Mouse (Mus musculus) retina, postnatal 1 day (tissue): ENCODE results near the gene Cfap73.

ENCODE experiments used
- DNase-seq: peaks from one replicate; pipeline ENCODE4 v3.0.0-alpha.2; 2012

The Cfap73 gene

DNA sequence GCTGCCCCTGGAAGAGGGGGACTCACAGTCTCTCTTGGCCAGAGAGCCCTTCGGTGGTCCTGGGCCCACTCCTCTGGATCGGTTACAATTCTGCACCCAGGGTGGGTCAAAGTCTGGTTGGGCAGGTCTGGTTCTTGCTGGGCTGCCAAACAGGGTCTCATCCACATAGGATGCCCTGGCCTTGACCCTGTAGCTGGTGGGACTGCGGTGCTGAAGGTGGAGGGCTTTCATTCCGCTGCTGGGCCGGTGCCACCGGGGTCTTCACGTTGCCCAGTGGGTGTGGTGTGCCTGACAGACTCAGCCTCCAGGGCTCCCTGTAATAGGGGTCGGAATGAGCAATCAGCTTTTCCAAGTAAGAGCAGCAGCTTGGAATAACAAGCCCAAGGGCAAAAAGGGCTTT is 22.6 kb downstream of the Cfap73 start:
- no peak for DNase-seq

DNA sequence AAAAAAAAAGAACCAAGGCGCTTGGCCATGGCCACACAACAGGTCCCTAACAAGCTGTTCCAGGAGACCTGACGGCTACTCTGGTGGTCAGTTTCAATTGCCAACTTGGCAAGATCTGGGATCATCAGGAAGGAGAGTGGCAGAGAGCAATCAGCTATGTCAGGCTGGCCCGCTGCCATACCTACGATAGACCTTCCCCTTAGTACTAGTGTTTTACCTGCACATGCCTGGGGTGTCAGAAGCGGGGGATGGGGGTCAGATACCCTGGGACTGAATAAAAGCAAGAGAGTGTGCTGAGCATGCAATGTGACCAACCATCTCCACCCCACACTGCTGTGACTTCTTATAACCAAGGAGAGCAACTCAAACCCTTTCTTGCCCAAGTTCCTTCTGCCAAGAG is 23.1 kb downstream of the Cfap73 start:
- DNase-seq: no peak

DNA sequence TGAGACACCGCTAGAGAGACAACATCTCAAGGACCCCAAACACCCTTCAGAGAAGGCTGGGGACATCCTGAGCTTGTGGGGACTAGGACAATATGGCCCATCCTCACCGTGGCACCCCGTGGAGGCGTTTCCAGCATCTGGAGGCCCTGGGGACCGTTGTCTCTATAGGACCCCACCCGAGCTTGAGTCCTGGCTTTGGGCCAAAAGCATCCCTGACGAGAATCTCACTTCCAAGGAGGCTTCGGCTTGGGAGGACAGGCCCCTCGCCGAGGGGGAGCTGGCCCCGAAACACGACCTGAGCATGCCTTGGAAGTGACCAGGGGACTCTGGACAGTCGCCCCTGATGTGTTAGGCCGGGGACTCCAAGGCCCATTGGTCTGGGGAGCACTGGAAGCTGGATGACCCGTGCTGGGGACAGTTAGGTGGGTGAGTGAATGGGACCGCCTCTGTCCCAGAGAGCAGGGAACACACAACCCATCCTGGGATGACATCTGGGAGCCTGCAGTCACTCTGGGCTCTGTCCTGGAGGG is 24.7 kb downstream of the Cfap73 start:
- no peak for DNase-seq

DNA sequence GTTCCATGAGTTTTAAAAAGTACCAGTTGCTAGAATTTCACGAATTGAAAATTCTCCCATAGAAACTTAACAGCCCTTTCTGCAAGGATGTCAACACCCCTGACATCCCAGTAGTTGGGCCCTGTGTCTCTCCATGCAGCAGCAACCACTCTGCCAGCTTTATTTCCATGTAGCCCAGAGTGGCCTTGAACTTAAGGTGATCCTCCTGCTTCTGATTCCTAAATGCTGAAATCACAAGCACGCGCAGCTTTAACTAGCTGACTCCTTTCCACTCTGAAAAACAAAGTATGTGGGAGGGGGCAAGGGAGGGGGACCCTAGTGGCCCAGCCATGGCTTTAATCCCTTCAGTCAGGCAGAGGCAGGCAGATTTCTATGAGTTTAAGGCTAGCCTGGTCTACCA is 26.7 kb downstream of the Cfap73 start:
- DNase-seq: no peak

DNA sequence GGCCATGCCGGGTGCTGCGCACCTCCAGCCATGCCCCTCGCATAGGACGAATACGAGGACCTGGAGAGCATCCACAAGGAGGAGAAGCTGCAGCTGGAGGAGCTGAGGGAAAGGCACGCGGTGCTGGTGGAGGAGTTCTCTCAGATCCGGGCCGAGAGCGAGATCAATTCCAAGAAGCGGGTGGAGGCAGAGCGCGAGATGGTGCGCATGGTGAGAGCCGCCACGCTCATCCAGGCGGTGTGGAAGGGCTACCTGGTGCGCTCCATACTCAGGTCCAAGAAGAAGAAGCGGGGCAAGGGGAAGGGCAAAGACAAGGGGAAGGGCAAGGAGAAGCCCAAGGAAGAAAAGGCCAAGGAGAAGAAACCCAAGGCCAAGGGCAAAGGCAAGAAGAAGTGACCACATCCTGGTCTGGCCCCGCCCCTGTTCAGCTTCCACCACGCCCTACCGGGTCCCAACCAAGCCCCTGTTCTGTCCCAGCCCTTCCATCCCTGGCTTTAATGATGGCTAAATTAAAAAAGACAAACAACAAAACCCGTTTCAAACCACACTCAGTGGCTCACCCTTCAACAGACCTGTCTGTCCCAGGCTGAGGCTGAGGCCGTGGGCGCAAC is 27.3 kb downstream of the Cfap73 start:
- no peak for DNase-seq

DNA sequence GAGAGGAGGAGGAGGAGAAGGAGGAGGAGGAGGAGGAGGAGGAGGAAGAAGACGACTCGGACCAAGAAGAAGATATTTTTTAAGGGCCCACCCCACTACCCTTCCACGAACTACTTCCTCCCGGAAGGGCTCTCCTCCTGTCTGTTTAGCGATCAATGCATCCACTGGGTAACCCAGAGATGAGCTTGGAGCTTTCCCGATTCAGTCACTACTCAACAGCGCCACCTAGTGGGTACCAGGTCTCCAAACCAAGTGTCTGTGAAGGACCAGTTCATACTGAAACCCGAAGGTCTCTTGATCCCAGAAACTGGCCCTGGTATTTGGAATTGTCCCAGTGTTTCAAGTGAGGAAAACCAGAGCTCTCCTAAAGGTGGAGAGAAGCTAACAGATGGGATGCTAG is 28.3 kb downstream of the Cfap73 start:
- peak; percentile 94 for DNase-seq

DNA sequence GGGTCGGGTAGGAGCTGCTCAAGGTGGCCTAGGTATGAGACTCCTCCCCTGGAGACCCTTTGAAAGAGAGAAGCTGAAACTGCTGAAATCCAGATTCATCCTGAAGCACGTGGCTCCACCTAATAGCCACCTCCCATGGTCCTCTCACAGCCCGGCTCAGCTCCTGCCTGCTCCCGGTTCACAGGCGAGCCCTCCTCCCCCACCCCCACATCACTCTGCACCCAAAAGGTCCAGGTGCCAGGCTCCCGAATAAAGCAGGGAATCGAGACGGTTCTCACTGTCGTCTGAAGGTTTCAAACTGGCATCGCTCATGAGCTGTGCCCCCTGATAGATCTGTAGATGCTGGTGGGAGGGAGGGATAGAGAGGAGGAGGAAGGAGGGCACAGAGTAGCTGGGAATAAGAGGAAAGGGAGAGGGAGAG is 28.8 kb downstream of the Cfap73 start:
- no peak for DNase-seq

DNA sequence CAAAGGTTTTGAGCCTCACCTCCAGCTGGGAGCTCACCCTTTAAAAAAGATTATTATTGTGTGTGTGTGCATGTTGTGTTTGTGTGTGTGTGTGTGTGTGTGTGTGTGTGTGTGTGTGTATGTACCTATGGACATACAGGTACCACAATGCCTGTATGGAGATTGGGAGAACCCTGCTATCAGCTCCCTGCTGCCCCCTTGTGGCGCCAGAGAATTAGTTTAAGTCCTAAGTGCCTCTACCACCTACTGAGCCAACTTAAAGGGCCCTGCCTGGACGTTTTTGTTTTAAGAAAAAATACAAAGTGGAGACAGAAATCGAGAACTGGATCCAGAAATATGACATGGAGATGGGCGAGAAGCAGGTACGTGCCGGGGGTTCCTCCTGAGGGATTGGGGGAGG is 29.2 kb downstream of the Cfap73 start:
- peak; percentile 89 for DNase-seq

DNA sequence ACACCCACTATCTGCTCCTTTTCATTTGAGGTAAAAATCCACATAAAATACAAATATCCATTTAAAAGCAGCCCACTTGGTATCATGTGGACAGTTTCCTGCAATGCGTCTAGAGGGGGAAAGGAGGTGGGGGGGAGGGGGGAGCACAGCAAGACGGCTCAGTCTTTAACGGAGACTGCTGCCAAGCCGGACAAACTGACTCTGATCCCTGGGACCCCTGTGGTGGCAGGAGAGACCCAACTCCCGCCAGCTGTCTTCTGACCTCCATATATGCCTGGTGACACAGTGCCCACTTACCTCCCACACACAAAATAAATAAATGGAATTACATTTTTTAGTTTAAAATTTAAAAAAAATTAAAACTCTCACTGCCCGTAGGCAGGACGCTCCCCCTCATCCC is 30.5 kb downstream of the Cfap73 start:
- no peak for DNase-seq

DNA sequence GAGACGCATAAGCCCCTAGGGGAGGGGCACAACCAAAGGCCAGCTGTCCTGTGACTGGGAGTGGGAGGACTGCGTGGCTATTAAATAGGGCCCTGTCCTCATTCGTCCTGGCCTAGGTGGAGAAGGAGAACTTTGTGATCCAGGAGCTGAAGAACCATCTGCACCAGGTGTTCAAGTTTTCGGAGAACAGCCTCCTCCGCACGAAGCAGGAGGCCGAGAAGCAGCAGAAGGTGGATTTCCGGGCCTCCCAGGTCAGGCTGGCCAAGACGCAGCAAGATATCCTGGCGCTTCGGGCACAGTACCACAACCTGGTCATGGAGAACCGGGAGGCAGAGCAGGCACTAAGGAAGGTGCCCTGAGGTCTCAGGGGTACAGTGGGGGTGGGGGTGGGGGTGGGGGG is 31.8 kb downstream of the Cfap73 start:
- no peak for DNase-seq

DNA sequence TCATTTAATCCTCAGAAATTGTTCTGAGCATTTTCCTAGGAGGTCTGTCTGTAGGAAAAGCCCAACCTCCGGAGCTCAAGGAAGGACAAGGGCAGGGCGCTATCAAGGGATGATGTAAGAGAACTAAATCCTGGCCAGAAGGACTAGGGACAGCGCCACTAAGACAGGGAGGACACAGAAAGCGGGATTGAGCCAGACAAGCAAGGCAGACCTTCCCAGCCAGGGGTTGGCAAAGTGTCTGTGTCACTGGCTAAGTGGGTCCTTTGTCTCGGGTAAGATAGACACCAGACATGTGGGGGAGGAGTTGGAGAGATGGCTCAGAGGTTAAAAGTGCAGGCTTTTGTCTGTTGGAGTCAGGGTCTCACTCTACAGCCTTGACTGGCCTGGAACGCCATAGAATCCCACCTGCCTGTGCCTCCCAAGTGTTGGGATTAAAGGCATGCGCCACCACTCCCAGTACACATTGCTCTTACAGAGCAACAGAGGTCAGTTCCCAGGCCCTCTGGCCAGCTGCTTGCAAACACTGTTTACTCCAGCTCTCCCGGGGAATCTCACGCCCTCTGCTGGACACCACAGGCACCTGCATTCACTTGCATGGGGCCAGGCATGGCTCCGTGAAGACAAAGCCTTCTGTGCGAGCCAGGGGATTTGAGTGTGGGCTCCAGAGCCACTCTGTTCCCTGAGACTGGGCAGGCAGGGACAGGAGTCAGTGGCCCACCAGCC is 32.9 kb downstream of the Cfap73 start:
- peak; percentile 73 for DNase-seq

DNA sequence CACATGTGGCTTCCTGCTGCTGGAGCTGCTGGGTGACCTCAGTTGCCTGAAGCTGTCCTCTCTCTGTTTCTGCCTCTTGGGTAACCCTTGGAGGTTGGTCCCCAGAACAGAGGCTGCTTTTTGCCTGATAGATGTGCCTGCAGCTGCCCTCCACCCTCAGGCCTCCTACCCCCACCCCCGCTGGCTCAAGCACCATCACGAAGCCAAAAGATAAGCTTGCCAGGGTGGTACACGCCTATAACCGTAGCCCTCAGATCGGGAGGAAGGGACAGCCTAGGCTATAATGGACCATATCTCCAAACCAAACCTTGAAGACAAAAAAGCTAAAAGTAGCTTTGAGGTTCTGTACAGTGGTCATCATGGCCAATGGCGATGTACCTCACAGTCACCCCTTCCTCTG is 34.4 kb downstream of the Cfap73 start:
- no peak for DNase-seq

DNA sequence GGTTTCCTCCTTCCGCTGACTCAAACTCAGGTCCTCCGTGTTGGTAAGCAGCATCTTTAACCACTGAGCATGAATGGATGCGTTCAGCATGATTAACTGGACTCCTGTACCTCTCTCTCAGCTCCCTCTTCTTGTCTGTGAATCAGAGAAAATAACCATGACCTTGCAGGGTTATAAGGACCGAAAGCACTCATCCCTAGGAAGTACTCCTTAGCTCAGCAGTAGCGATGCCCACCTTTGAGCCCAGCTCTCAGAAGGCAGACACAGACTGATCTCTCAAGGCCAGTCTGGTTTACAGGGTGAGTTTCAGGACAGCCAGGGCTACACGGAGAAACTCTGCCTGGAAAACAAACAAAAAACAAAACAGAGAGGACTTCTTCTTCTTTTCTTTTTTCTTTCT is 39.5 kb downstream of the Cfap73 start:
- DNase-seq: no peak

DNA sequence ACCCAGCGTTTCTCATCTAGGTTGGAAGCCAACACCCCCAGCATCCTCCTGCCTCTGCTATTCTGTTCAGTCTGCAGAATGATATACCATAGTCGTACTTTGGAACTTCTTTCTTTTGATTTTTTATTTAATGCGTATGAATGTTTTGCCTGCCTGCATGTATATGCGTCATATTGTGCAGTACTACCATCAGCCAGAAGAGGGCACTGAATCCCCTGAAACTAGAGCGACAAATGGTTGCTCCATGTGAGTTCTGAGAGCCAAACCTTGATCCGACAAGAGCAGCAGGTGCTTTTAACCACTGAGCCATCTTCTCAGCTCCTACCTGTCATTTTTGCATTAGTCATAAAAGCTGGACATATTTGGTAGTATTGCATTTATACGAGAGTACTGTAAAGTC is 41.9 kb downstream of the Cfap73 start:
- DNase-seq: peak; percentile 47

DNA sequence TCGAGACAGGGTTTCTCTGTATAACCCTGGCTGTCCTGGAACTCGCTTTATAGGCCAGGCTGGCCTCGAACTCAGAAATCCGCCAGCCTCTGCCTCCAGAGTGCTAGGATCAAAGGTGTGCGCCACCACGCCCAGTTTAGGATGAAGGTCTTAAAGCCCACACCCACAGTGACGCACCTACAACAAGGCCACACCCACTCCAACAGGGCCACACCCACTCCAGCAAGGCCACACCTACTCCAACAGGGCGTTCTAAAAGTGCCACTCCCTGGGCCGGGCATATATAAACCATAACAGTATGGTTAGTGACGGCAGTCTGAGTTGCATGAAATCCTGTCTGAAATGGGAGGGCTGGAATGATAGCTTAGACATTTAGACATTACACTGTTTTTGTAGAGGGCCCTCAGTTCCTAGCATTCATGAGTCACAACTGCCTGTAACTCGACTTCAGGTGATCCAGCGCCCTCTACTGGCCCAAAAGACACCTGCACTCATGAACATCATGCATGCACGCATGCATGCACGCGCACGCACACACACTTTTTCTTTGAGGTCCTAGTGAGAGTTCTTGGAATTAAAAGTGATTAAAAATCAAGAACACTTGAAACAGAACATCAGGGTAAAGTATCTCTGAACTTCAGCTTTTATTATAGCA is 43.6 kb downstream of the Cfap73 start:
- DNase-seq: peak; percentile 45

DNA sequence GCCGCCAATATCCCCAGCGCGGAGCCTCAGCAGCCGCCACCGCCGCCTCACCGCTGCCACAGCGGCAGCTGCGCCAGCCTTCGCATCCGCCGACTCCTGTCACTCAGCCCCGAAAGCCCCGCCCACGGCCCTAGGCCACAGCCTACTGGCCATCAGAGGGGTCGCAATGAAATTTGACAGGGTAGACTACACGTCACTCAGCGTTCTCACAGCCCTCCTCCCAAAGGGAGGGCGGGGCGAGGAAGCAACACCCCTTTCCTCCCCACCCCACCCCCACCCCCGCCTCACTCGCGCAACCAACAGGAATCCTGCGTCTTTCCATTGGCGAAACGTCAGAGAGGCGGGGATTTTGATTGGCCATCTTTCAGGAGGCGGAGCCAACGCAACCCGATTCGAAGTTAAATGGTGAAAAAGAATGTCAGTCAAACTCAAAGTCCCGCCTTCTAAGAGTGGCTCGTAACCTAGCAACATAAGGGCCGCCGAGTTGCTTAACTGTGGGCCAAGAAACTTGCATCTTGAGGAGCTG is 45.4 kb downstream of the Cfap73 start, which contains the start of the genes Tpcn1 and Iqcd:
Tpcn1 (minus strand) TSS at position 105 of the 526 bp plus-strand sequence.
Iqcd (plus strand) TSS at position 448 of the 526 bp plus-strand sequence.
- DNase-seq: peak; percentile 100

DNA sequence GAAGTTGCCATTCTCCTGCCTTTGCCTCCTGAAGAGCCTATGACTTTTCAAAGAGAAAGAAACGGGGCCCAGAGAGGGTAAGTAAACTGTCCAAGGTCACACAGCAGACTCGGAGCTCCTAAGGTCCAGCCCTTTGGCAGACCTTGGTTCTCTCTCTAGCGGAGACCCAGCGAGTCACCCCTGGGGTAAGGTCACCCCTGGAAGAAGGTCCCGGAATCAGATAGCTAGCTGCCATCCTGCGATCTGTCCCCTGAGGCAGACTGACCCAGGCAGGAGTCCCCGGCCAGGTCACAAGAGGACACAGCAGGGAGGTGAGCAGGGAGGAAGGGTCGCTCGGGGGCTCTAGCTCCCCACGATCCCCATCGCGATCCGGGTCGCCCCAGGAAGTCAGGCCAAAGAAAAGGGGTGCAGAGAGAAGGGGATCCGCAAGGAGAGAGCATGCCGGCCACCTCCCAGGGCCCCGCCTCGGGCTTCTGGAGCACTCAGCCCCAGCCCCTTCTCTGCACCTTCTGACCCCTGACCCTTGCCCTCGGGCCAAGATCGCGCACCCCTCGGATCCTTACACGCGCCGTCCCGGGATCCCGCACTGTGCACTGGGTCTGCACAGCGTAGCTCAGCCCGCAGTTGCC is 46.0 kb downstream of the Cfap73 start:
- no peak for DNase-seq

DNA sequence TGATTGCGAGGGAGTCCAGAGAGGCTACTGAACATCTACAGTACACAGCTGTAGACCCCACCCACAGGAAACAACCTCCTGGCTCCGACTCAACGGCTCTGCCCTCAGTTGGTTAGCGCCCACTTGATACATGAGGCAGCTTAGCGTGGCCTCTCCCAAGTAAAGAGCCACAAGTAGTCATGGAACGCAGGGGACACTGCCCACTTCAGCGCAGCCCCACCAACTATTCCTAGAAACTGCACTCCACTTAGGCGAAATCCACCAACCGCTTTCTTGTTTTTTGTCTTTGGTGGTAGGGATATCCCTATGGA is 46.5 kb downstream of the Cfap73 start:
- no peak for DNase-seq

DNA sequence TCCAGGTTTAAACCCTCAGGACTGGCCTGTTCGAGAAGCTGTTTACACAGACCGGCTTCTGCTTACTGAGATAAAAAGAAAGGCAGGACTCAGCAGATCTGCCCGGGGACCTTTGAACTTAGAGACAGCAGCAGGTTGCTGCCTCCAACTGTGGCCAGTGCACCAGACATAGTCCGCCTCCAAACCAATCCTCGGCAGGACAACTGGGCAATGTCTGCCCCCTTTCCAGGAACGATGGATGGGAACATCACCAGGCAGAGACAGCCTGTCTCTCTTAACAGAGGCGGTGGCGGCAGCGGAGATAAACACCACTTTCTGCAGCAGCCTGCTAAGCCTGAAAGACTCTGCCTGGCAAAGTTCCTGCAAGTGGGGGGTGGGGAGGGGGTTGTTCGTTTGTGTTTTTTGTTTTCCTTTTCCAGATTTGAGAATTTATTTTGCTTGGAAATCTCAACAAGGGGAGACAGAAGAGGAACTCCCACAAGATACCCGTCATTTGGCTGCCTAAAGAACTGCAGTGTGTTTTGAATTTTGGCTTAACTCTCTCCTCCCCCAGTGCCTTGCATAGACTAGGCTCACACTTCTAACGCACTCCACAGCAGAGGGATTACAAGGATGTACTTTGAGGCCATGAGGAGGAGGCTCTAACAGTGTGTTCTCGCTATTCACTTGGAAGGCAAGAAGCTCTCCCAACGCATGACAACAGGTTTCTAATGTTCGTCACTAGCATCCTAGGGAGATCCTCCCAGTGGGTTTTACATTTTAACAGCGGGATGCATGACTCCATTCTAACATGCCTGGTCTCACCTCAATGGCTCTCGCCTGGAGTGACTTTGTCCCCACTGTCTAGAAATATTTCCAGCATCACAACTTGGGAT is 47.1 kb downstream of the Cfap73 start:
- DNase-seq: no peak

DNA sequence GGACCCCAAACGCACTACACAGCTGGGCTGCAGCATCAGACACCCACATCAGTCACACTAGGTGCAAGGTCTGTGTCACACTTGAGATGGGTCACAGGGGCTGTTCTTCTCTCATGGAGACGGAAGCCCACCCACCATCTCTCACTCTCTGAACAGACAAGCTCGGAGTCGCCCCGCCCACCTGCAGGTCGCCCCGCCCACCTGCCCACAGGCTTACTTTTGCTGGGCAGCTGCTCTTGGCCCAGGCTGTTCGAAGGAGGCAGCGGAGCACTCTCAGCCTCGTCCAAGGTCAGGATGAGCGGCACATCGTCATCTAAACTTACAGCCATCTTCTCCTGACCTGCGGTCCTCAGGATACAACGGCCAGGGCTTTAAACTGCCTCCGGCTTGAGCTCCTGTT is 49.1 kb downstream of the Cfap73 start:
- peak; percentile 44 for DNase-seq

DNA sequence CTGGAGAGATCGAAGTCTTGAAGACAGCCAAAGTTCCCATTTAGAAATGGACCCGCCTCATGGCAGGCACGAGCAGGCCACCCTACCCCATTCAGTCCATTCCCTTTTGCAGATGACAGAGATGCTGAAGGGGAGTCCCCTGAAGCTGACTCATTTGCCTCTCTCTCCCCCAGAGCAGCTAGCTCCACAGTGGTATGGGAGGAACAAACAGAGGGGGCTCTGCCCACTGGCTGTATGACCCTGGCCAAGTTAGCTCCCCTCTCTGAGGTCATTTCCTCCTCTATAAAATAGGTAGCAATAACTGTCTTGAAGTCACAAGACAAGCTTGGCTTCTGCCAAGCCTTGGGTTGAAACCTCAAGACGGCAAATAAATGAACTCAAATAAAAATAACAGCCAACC is 50.5 kb downstream of the Cfap73 start:
- no peak for DNase-seq

DNA sequence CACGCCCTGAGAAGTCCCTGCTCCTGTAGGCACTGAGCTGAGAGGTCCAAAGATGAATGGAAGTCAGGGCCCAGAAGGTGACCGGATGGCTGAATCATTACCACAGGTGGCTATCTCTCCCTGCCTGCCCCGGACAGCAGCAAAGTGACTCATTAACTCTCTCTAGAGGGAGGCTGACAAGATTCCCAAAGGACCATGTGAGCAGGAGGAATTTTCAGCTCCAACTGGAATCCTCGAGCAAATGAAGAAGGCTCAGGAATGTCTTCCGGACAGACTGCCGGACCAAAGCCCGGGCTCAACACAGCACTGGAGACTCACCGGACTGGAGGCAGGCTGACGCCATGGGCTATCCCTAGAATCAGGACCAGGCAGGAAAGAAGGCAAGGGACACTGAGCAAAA is 52.0 kb downstream of the Cfap73 start:
- no peak for DNase-seq
